Mouse (Mus musculus): ENCODE data around the gene Apol7a.

GRCm38 (mm10) chr15:77348146-77348545 is 50.8 kb downstream of the Apol7a start:
- TF ChIP-seq CTCF (IDR thresholded peaks at IDR 0.05; ENCODE audit: low read depth) (no peak), EP300 (IDR thresholded peaks at IDR 0.05; ENCODE audit: low read depth) (no peak)

All from liver, embryonic 14.5 days (tissue).